Mouse (Mus musculus): ENCODE measurements around the gene Tbc1d4. TPM values are rescaled to one million over a fixed set of nuclear protein-coding genes. Genes with fewer than 3 reads are reported as not detected.
A peak's percentile ranks its signal among the peaks of the same experiment; 100 is the strongest.

Gene Tbc1d4
- total and polyA plus RNA-seq, 2 experiments from 2014 or later: 5.7 to 21.0 TPM

DNA sequence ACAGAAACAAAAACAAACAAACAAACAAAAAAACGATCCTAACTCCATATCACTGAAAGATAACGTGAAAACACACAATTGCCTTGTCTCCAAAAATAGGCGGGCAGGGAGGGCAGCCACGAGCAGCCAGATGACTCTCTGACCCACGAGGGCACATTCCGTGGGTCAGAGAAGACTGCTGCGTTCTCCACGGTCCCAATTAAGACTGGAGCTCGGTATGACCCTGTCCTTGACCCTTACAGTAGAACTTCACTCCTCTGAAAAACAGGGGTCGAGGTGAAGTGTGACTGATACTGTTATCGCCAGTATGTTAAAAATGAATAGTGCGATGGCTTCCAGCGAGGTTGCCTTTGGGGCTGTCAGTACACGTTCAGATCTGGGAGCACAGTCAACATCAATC, 90.7 kb downstream of the Tbc1d4 start:
- no peak for DNase-seq (ENCODE audit: low spot score)
- no peak overlapping the region for H3K9ac ChIP-seq (replicated peaks; ENCODE audit: low read length, poor library complexity, severe bottlenecking)
- WGBS: 60% methylated on average over 14 of the region's 14 CpGs
- H3K36me3 ChIP-seq (ENCODE audit: insufficient read depth, low read length): no peaks in the 10 kb centered on the region
- no peak for TF ChIP-seq CTCF (IDR thresholded peaks at IDR 0.05)
- H3K27me3 ChIP-seq (ENCODE audit: insufficient read depth, low read length): no peaks in the 10 kb centered on the region
- H3K4me1 ChIP-seq (ENCODE audit: insufficient read depth, low read length): no peaks in the 10 kb centered on the region
- H3K4me2 ChIP-seq (ENCODE audit: low read depth, low read length, poor library complexity, severe bottlenecking): no peak overlapping the region
- H3K9me3 ChIP-seq (ENCODE audit: low read length): no peaks in the 10 kb centered on the region
- no peak for ATAC-seq (ENCODE audit: low FRiP score)
- no peak overlapping the region for H3K4me3 ChIP-seq (ENCODE audit: low read depth, low read length)
- no peak overlapping the region for H3K27ac ChIP-seq (ENCODE audit: low read depth, low read length)

DNA sequence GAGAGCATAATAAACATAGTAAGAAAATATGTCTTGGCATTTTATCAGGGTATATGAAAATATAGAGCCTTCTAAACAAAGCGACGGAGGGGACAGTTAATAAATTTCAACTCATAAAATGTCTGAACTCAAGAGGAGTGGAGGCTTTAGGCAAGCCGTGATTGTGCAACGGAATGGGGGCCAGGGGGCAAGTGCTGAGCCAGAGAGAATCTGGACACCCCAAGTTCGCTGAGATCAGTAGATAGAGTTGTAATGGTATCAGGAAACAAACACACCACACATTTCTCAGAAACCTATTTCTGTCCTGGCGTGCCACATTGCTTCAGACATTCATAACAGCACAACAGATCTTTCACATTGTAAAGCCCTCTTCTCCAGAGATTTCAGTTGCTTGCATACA, 91.2 kb downstream of the Tbc1d4 start:
- H3K27me3 ChIP-seq (ENCODE audit: insufficient read depth, low read length): no peaks in the 10 kb centered on the region

DNA sequence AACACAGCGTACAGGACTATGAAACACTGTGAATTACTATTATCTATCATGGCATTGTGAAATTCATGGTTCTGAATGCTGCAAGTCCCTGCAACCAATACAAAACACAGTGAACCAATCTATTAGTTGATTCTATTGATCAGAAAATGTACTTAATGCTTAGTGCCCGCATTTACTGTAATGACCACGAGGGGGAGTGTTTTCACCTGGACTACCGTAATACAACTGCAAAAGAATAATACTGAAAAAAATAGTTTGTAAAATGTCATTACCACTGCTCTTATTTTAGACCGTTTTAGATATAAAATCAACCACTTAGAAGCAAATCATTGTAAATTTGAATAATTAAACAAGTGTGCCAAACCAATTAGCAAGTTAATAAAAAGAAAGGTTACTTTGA, 91.7 kb downstream of the Tbc1d4 start:
- peak; percentile 87 for TF ChIP-seq CTCF (IDR thresholded peaks at IDR 0.05)

More for the DNA sequence above, 91.2 kb downstream of the Tbc1d4 start:
- Histone ChIP-seq H3K4me3 (ENCODE audit: low read depth, low read length) (no peak overlapping the region), H3K4me2 (ENCODE audit: low read depth, low read length, poor library complexity, severe bottlenecking) (no peak overlapping the region), H3K27ac (ENCODE audit: low read depth, low read length) (no peak overlapping the region), H3K9ac (replicated peaks; ENCODE audit: low read length, poor library complexity, severe bottlenecking) (no peak overlapping the region), H3K36me3 (ENCODE audit: insufficient read depth, low read length) (no peaks in the 10 kb centered on the region), H3K9me3 (ENCODE audit: low read length) (no peaks in the 10 kb centered on the region), H3K4me1 (ENCODE audit: insufficient read depth, low read length) (no peaks in the 10 kb centered on the region)
- ATAC-seq (ENCODE audit: low FRiP score) (no peak), DNase-seq (ENCODE audit: low spot score) (no peak)
- no peak for TF ChIP-seq CTCF (IDR thresholded peaks at IDR 0.05)
- WGBS: 90% methylated on average over 6 of the region's 6 CpGs

DNA sequence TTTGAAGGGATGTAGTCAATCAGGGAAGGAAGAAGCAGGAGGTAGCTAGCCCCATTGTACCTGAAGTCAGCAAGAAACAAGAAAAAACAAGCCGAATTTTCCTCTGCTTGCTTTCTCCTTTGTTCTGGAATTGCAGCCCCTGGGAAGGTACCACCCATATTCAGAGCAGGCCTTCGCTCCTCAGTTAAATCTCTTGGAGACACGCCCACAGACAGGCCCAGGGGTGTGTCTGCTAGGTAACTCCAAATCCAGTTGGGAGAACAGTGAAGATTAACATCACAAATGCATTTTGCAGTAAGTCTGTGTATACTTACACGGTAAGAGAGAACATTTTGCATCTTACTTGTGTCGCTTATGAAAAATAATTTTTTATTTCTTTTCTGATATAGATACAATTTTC, 92.1 kb downstream of the Tbc1d4 start:
- Histone ChIP-seq H3K36me3 (ENCODE audit: insufficient read depth, low read length) (no peaks in the 10 kb centered on the region), H3K9me3 (ENCODE audit: low read length) (no peaks in the 10 kb centered on the region), H3K9ac (replicated peaks; ENCODE audit: low read length, poor library complexity, severe bottlenecking) (no peak overlapping the region), H3K4me3 (ENCODE audit: low read depth, low read length) (no peak overlapping the region), H3K27ac (ENCODE audit: low read depth, low read length) (no peak overlapping the region), H3K4me2 (ENCODE audit: low read depth, low read length, poor library complexity, severe bottlenecking) (no peak overlapping the region), H3K27me3 (ENCODE audit: insufficient read depth, low read length) (no peaks in the 10 kb centered on the region), H3K4me1 (ENCODE audit: insufficient read depth, low read length) (no peaks in the 10 kb centered on the region)
- DNase-seq (ENCODE audit: low spot score) (no peak), ATAC-seq (ENCODE audit: low FRiP score) (no peak)
- no peak for TF ChIP-seq CTCF (IDR thresholded peaks at IDR 0.05)
- 19% methylated on average over 5 of the region's 5 CpGs for WGBS

More for the DNA sequence above, 91.7 kb downstream of the Tbc1d4 start:
- H3K9me3 ChIP-seq (ENCODE audit: low read length): no peaks in the 10 kb centered on the region
- no peak overlapping the region for H3K4me3 ChIP-seq (ENCODE audit: low read depth, low read length)
- H3K9ac ChIP-seq (replicated peaks; ENCODE audit: low read length, poor library complexity, severe bottlenecking): no peak overlapping the region
- no peaks in the 10 kb centered on the region for H3K4me1 ChIP-seq (ENCODE audit: insufficient read depth, low read length)
- H3K36me3 ChIP-seq (ENCODE audit: insufficient read depth, low read length): no peaks in the 10 kb centered on the region
- no peak overlapping the region for H3K4me2 ChIP-seq (ENCODE audit: low read depth, low read length, poor library complexity, severe bottlenecking)
- peak; percentile 61 for DNase-seq (ENCODE audit: low spot score)
- no peaks in the 10 kb centered on the region for H3K27me3 ChIP-seq (ENCODE audit: insufficient read depth, low read length)
- WGBS: 29% methylated on average over 5 of the region's 5 CpGs
- 0 out of 2 replicates have a peak, but pooled peaks have one; percentile 43 for ATAC-seq (ENCODE audit: low FRiP score)
- no peak overlapping the region for H3K27ac ChIP-seq (ENCODE audit: low read depth, low read length)

DNA sequence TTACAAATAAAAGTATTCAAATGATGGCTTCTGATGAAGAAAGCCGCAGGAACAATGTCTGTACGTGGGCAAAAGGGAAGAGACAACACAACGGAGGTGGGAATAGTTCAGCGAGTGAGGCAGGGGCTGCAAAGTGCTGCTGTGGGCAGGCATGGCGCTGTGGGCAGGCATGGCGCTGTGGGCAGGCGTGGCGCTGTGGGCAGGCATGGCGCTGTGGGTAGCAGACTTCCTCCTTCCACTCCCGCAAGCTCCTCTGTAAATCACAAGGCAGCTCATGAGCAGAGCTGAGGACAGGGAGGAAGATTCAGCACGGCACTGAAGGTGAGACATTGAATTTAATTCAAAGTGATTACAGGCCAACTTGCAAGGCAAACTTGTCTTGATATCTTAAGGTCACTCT, 93.0 kb downstream of the Tbc1d4 start:
- ATAC-seq (ENCODE audit: low FRiP score) (no peak), DNase-seq (ENCODE audit: low spot score) (no peak)
- no peak overlapping the region for H3K27ac ChIP-seq (ENCODE audit: low read depth, low read length)
- H3K36me3 ChIP-seq (ENCODE audit: insufficient read depth, low read length): no peaks in the 10 kb centered on the region
- no peaks in the 10 kb centered on the region for H3K4me1 ChIP-seq (ENCODE audit: insufficient read depth, low read length)
- no peaks in the 10 kb centered on the region for H3K27me3 ChIP-seq (ENCODE audit: insufficient read depth, low read length)
- TF ChIP-seq CTCF (IDR thresholded peaks at IDR 0.05): no peak
- no peak overlapping the region for H3K9ac ChIP-seq (replicated peaks; ENCODE audit: low read length, poor library complexity, severe bottlenecking)
- H3K4me3 ChIP-seq (ENCODE audit: low read depth, low read length): no peak overlapping the region
- H3K9me3 ChIP-seq (ENCODE audit: low read length): no peaks in the 10 kb centered on the region
- 92% methylated on average over 11 of the region's 11 CpGs for WGBS
- no peak overlapping the region for H3K4me2 ChIP-seq (ENCODE audit: low read depth, low read length, poor library complexity, severe bottlenecking)

DNA sequence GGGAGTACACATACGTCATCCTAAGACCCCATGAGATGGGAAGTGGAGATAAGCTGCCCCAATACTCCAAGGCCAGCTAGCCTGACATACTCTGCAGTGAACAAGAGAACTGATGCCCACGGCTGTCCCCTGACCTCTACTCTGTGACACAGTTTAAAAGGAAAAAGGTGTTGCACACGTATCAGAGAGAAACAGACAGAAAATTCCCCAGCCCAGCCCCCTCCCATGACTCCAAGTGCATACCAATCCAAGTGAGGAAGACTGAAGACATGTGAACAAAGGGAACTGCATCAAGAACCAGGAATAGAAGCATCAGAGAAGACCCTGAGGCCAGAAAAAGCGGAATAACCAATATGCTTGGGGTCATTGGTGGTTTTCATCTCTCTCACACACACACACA, 93.7 kb downstream of the Tbc1d4 start:
- DNase-seq (ENCODE audit: low spot score): no peak

More for the DNA sequence above, 93.7 kb downstream of the Tbc1d4 start:
- Histone ChIP-seq H3K4me3 (ENCODE audit: low read depth, low read length) (no peak overlapping the region), H3K9ac (replicated peaks; ENCODE audit: low read length, poor library complexity, severe bottlenecking) (no peak overlapping the region), H3K4me2 (ENCODE audit: low read depth, low read length, poor library complexity, severe bottlenecking) (no peak overlapping the region), H3K9me3 (ENCODE audit: low read length) (no peaks in the 10 kb centered on the region), H3K27me3 (ENCODE audit: insufficient read depth, low read length) (no peaks in the 10 kb centered on the region), H3K4me1 (ENCODE audit: insufficient read depth, low read length) (no peaks in the 10 kb centered on the region), H3K36me3 (ENCODE audit: insufficient read depth, low read length) (no peaks in the 10 kb centered on the region), H3K27ac (ENCODE audit: low read depth, low read length) (no peak overlapping the region)
- no peak for TF ChIP-seq CTCF (IDR thresholded peaks at IDR 0.05)
- 71% methylated on average over 4 of the region's 4 CpGs for WGBS
- ATAC-seq (ENCODE audit: low FRiP score): no peak

All from midbrain, postnatal 0 days (tissue).